Comparison of ENCODE assay signal across 31 mouse cellular contexts in genomic region chr10:13485958-13486357, GRCm38 (mm10). TPM values are rescaled to one million over a fixed set of nuclear protein-coding genes. Genes with fewer than 3 reads are reported as not detected.
A peak's percentile ranks its signal among the peaks of the same experiment; 100 is the strongest.
DNase-seq lines count a peak whose midpoint lies in the region; ATAC-seq and TF ChIP-seq lines count a peak whose summit lies in the region.
"Had no signal": no experiment of that assay in that cellular context is flagged by ENCODE, and none has a peak within 500 bp of the region (broad histone marks: within the 10 kb centered on the region; RNA-seq: fewer than 3 reads in every experiment).

No protein-coding gene starts in this region.

- H3K36me3 ChIP-seq in forebrain, embryonic 15.5 days, result no peaks in the 10 kb centered on the region
- no peaks in the 10 kb centered on the region for H3K36me3 ChIP-seq in forebrain, embryonic 11.5 days (ENCODE audit: control insufficient read depth, insufficient read depth, low read length)
- no peaks in the 10 kb centered on the region for H3K36me3 ChIP-seq in midbrain, embryonic 14.5 days (ENCODE audit: control insufficient read depth, insufficient read depth, low read length)
- no peaks in the 10 kb centered on the region for H3K36me3 ChIP-seq in midbrain, postnatal 0 days (ENCODE audit: insufficient read depth, low read length)
- H3K36me3 ChIP-seq in neural tube, embryonic 14.5 days (ENCODE audit: control insufficient read depth, insufficient read depth, low read length), result no peaks in the 10 kb centered on the region
- H3K36me3 ChIP-seq in neural tube, embryonic 15.5 days, result no peaks in the 10 kb centered on the region
- no peaks in the 10 kb centered on the region for H3K36me3 ChIP-seq in forebrain, postnatal 0 days (ENCODE audit: insufficient read depth)
- H3K36me3 ChIP-seq: embryonic facial prominence, embryonic 10.5 days; embryonic facial prominence, embryonic 13.5 days; heart, embryonic 10.5 days; heart, embryonic 15.5 days had no signal

- H3K27ac ChIP-seq in forebrain, embryonic 15.5 days (replicated peaks), result no peak overlapping the region
- no peak overlapping the region for H3K27ac ChIP-seq in forebrain, embryonic 11.5 days (ENCODE audit: low read depth, low read length)
- H3K27ac ChIP-seq in midbrain, embryonic 14.5 days (replicated peaks; ENCODE audit: low read depth, low read length), result no peak overlapping the region
- H3K27ac ChIP-seq in midbrain, postnatal 0 days (ENCODE audit: low read depth, low read length), result no peak overlapping the region
- no peak overlapping the region for H3K27ac ChIP-seq in neural tube, embryonic 14.5 days (ENCODE audit: low read depth, low read length)
- no peak overlapping the region for H3K27ac ChIP-seq in neural tube, embryonic 15.5 days (replicated peaks)
- H3K27ac ChIP-seq in forebrain, postnatal 0 days (ENCODE audit: low read depth, low read length), result no peak overlapping the region
- H3K27ac ChIP-seq: embryonic facial prominence, embryonic 10.5 days; embryonic facial prominence, embryonic 13.5 days; heart, adult 2 months; heart, embryonic 10.5 days; heart, embryonic 15.5 days; hindbrain, embryonic 14.5 days; hindbrain, postnatal 0 days had no signal

- ATAC-seq in forebrain, embryonic 15.5 days (replicated peaks), result peak; percentile 68
- no peak for ATAC-seq in forebrain, embryonic 11.5 days (replicated peaks; ENCODE audit: low FRiP score)
- ATAC-seq in midbrain, embryonic 14.5 days (ENCODE audit: low FRiP score, low TSS enrichment), result no peak
- ATAC-seq in midbrain, postnatal 0 days (ENCODE audit: low FRiP score), result no peak
- peak; percentile 63; the same call in 1 of the 2 replicates for ATAC-seq in neural tube, embryonic 14.5 days (ENCODE audit: low read depth)
- no peak for ATAC-seq in neural tube, embryonic 15.5 days (ENCODE audit: low FRiP score)
- ATAC-seq in forebrain, postnatal 0 days, result peak; percentile 60; the same call in 1 of the 2 replicates
- ATAC-seq: CD4-positive, CD25-positive, alpha-beta regulatory T cell, adult 4 months; hindbrain, postnatal 0 days; inflammation-experienced regulatory T-cells, adult 6 months; intestine, embryonic 16.5 days had no signal

- H3K4me3 ChIP-seq in forebrain, embryonic 15.5 days, result no peak overlapping the region
- no peak overlapping the region for H3K4me3 ChIP-seq in forebrain, embryonic 11.5 days (ENCODE audit: low read depth, low read length)
- H3K4me3 ChIP-seq in midbrain, embryonic 14.5 days (replicated peaks; ENCODE audit: low read depth, low read length), result no peak overlapping the region
- no peak overlapping the region for H3K4me3 ChIP-seq in midbrain, postnatal 0 days (ENCODE audit: low read depth, low read length)
- no peak overlapping the region for H3K4me3 ChIP-seq in neural tube, embryonic 14.5 days (ENCODE audit: low read depth, low read length)
- H3K4me3 ChIP-seq in neural tube, embryonic 15.5 days (replicated peaks), result no peak overlapping the region
- no peak overlapping the region for H3K4me3 ChIP-seq in forebrain, postnatal 0 days (ENCODE audit: low read depth, low read length)
- H3K4me3 ChIP-seq: embryonic facial prominence, embryonic 10.5 days; embryonic facial prominence, embryonic 13.5 days; erythroblast, embryonic 14.5 days; heart, adult 2 months; heart, embryonic 10.5 days; heart, embryonic 15.5 days had no signal

- no peaks in the 10 kb centered on the region for H3K9me3 ChIP-seq in forebrain, embryonic 15.5 days
- H3K9me3 ChIP-seq in forebrain, embryonic 11.5 days (ENCODE audit: control insufficient read depth, low read length), result no peaks in the 10 kb centered on the region
- no peaks in the 10 kb centered on the region for H3K9me3 ChIP-seq in midbrain, embryonic 14.5 days (ENCODE audit: control insufficient read depth, low read length)
- H3K9me3 ChIP-seq in midbrain, postnatal 0 days (ENCODE audit: low read length), result no peaks in the 10 kb centered on the region
- no peaks in the 10 kb centered on the region for H3K9me3 ChIP-seq in neural tube, embryonic 14.5 days (ENCODE audit: control insufficient read depth, low read length)
- H3K9me3 ChIP-seq in neural tube, embryonic 15.5 days (replicated peaks), result no peaks in the 10 kb centered on the region
- H3K9me3 ChIP-seq in forebrain, postnatal 0 days (ENCODE audit: low read length), result no peaks in the 10 kb centered on the region
- H3K9me3 ChIP-seq: embryonic facial prominence, embryonic 10.5 days; embryonic facial prominence, embryonic 13.5 days; heart, embryonic 10.5 days; heart, embryonic 15.5 days had no signal

- no peaks in the 10 kb centered on the region for H3K4me1 ChIP-seq in forebrain, embryonic 15.5 days
- no peaks in the 10 kb centered on the region for H3K4me1 ChIP-seq in forebrain, embryonic 11.5 days (replicated peaks; ENCODE audit: control insufficient read depth, insufficient read depth, low read length)
- no peaks in the 10 kb centered on the region for H3K4me1 ChIP-seq in midbrain, embryonic 14.5 days (ENCODE audit: control insufficient read depth, insufficient read depth, low read length)
- no peaks in the 10 kb centered on the region for H3K4me1 ChIP-seq in midbrain, postnatal 0 days (ENCODE audit: insufficient read depth, low read length)
- H3K4me1 ChIP-seq in neural tube, embryonic 14.5 days (ENCODE audit: control insufficient read depth, insufficient read depth, low read length), result no peaks in the 10 kb centered on the region
- no peaks in the 10 kb centered on the region for H3K4me1 ChIP-seq in neural tube, embryonic 15.5 days
- no peaks in the 10 kb centered on the region for H3K4me1 ChIP-seq in forebrain, postnatal 0 days (ENCODE audit: insufficient read depth)
- H3K4me1 ChIP-seq: embryonic facial prominence, embryonic 10.5 days had no signal

- H3K9ac ChIP-seq in forebrain, embryonic 15.5 days (replicated peaks), result no peak overlapping the region
- H3K9ac ChIP-seq in forebrain, embryonic 11.5 days (ENCODE audit: low read length), result no peak overlapping the region
- H3K9ac ChIP-seq in midbrain, embryonic 14.5 days (replicated peaks; ENCODE audit: low read length), result no peak overlapping the region
- H3K9ac ChIP-seq in midbrain, postnatal 0 days (replicated peaks; ENCODE audit: low read length, poor library complexity, severe bottlenecking), result no peak overlapping the region
- no peak overlapping the region for H3K9ac ChIP-seq in neural tube, embryonic 14.5 days (replicated peaks; ENCODE audit: low read depth, low read length)
- no peak overlapping the region for H3K9ac ChIP-seq in neural tube, embryonic 15.5 days (replicated peaks)
- H3K9ac ChIP-seq in forebrain, postnatal 0 days, result no peak overlapping the region
- H3K9ac ChIP-seq: embryonic facial prominence, embryonic 13.5 days; heart, embryonic 15.5 days; hindbrain, embryonic 14.5 days had no signal

- TF ChIP-seq CTCF in midbrain, postnatal 0 days (IDR thresholded peaks at IDR 0.05), result no peak
- TF ChIP-seq CTCF in forebrain, postnatal 0 days (IDR thresholded peaks at IDR 0.05; ENCODE audit: low read depth), result no peak

- no peak for DNase-seq in forebrain, embryonic 11.5 days (ENCODE audit: low spot score)
- peak; percentile 6 for DNase-seq in midbrain, embryonic 14.5 days
- no peak for DNase-seq in midbrain, postnatal 0 days (ENCODE audit: low spot score)
- no peak for DNase-seq in forebrain, postnatal 0 days
- DNase-seq in frontal cortex, postnatal 10 days (ENCODE audit: low spot score in 2 of 2), result no peak
- DNase-seq: adrenal gland, adult 2 months; adrenal gland, postnatal 14 days; cerebellum, adult 11-12 months; cerebellum, adult 8-10 months; cerebellum, postnatal 10 days; cerebellum, postnatal 36 days; embryo, embryonic 11 days; gastrocnemius, postnatal 25 days; heart, adult 2 months; heart, postnatal 10 days; heart, postnatal 4 days had no signal

- no peaks in the 10 kb centered on the region for H3K27me3 ChIP-seq in forebrain, embryonic 15.5 days
- no peaks in the 10 kb centered on the region for H3K27me3 ChIP-seq in forebrain, embryonic 11.5 days (ENCODE audit: control insufficient read depth, insufficient read depth, low read length)
- H3K27me3 ChIP-seq in midbrain, embryonic 14.5 days (ENCODE audit: control insufficient read depth, insufficient read depth, low read length), result no peaks in the 10 kb centered on the region
- no peaks in the 10 kb centered on the region for H3K27me3 ChIP-seq in midbrain, postnatal 0 days (ENCODE audit: insufficient read depth, low read length)
- no peaks in the 10 kb centered on the region for H3K27me3 ChIP-seq in neural tube, embryonic 14.5 days (ENCODE audit: control insufficient read depth, insufficient read depth, low read length)
- H3K27me3 ChIP-seq in neural tube, embryonic 15.5 days (replicated peaks), result no peaks in the 10 kb centered on the region
- no peaks in the 10 kb centered on the region for H3K27me3 ChIP-seq in forebrain, postnatal 0 days (ENCODE audit: insufficient read depth, low read length)
- H3K27me3 ChIP-seq: embryonic facial prominence, embryonic 13.5 days; heart, embryonic 15.5 days had no signal

- WGBS in forebrain, embryonic 15.5 days, result 61% methylated on average over 4 of the region's 4 CpGs
- WGBS in forebrain, embryonic 11.5 days, result 78% methylated on average over 4 of the region's 4 CpGs
- WGBS in midbrain, embryonic 14.5 days, result 51% methylated on average over 4 of the region's 4 CpGs
- WGBS in midbrain, postnatal 0 days, result 41% methylated on average over 4 of the region's 4 CpGs
- 44% methylated on average over 4 of the region's 4 CpGs for WGBS in neural tube, embryonic 14.5 days
- WGBS in neural tube, embryonic 15.5 days, result 39% methylated on average over 4 of the region's 4 CpGs
- WGBS in forebrain, postnatal 0 days, result 50% methylated on average over 4 of the region's 4 CpGs

- H3K4me2 ChIP-seq in forebrain, embryonic 15.5 days (replicated peaks), result no peak overlapping the region
- no peak overlapping the region for H3K4me2 ChIP-seq in forebrain, embryonic 11.5 days (ENCODE audit: low read depth, low read length, severe bottlenecking)
- H3K4me2 ChIP-seq in midbrain, embryonic 14.5 days (ENCODE audit: low read length), result no peak overlapping the region
- H3K4me2 ChIP-seq in midbrain, postnatal 0 days (ENCODE audit: low read depth, low read length, poor library complexity, severe bottlenecking), result no peak overlapping the region
- H3K4me2 ChIP-seq in neural tube, embryonic 14.5 days (ENCODE audit: low read depth, low read length), result no peak overlapping the region
- no peak overlapping the region for H3K4me2 ChIP-seq in neural tube, embryonic 15.5 days
- no peak overlapping the region for H3K4me2 ChIP-seq in forebrain, postnatal 0 days (ENCODE audit: low read depth)
- H3K4me2 ChIP-seq: embryonic facial prominence, embryonic 13.5 days; heart, embryonic 15.5 days; hindbrain, embryonic 14.5 days had no signal

RNA-seq across cellular contexts. Expression of gene Phactr2, which starts 11.7 kb away (rescaled TPM):
- 8.4 TPM in 2 replicates for polyA plus RNA-seq in forebrain, embryonic 15.5 days (2015; fragmentation: Nextera tagmentation; extraction: Ambion mirVana)
- polyA plus RNA-seq in forebrain, embryonic 11.5 days (2014; fragmentation: Nextera tagmentation; extraction: Ambion mirVana), result 16.7 and 17.7 TPM in 2 replicates
- polyA plus RNA-seq in midbrain, embryonic 14.5 days (2014; fragmentation: Nextera tagmentation; extraction: Ambion mirVana), result 3.8 and 6.3 TPM in 2 replicates
- total RNA-seq in midbrain, postnatal 0 days (2014; rRNA removed), result 9.0 and 11.0 TPM in 2 replicates
- 8.4 TPM in 2 replicates for polyA plus RNA-seq in midbrain, postnatal 0 days (2015; fragmentation: Nextera tagmentation; extraction: Ambion mirVana)
- polyA plus RNA-seq in neural tube, embryonic 14.5 days (2014; fragmentation: Nextera tagmentation; extraction: Ambion mirVana), result 7.5 and 11.3 TPM in 2 replicates
- 8.1 and 12.1 TPM in 2 replicates for polyA plus RNA-seq in neural tube, embryonic 15.5 days (2015; fragmentation: Nextera tagmentation; extraction: Ambion mirVana)
- total RNA-seq in forebrain, postnatal 0 days (2014; rRNA removed), result 6.9 and 10.5 TPM in 2 replicates
- 4.4 and 8.1 TPM in 2 replicates for polyA plus RNA-seq in forebrain, postnatal 0 days (2015; fragmentation: Nextera tagmentation; extraction: Ambion mirVana)
- total RNA-seq: MEL had no signal
- polyA plus RNA-seq: C2C12 had no signal

RNA-seq across cellular contexts. Expression of gene Fuca2, which starts 13.4 kb away (rescaled TPM):
- polyA plus RNA-seq in forebrain, embryonic 15.5 days (2015; fragmentation: Nextera tagmentation; extraction: Ambion mirVana), result 19.7 and 21.8 TPM in 2 replicates
- 21.5 and 24.7 TPM in 2 replicates for polyA plus RNA-seq in forebrain, embryonic 11.5 days (2014; fragmentation: Nextera tagmentation; extraction: Ambion mirVana)
- 36.5 and 46.2 TPM in 2 replicates for polyA plus RNA-seq in midbrain, embryonic 14.5 days (2014; fragmentation: Nextera tagmentation; extraction: Ambion mirVana)
- total RNA-seq in midbrain, postnatal 0 days (2014; rRNA removed), result 15.8 and 24.3 TPM in 2 replicates
- 65.7 and 67.5 TPM in 2 replicates for polyA plus RNA-seq in midbrain, postnatal 0 days (2015; fragmentation: Nextera tagmentation; extraction: Ambion mirVana)
- 46.3 and 47.5 TPM in 2 replicates for polyA plus RNA-seq in neural tube, embryonic 14.5 days (2014; fragmentation: Nextera tagmentation; extraction: Ambion mirVana)
- 49.3 and 55.8 TPM in 2 replicates for polyA plus RNA-seq in neural tube, embryonic 15.5 days (2015; fragmentation: Nextera tagmentation; extraction: Ambion mirVana)
- 11.3 and 12.5 TPM in 2 replicates for total RNA-seq in forebrain, postnatal 0 days (2014; rRNA removed)
- polyA plus RNA-seq in forebrain, postnatal 0 days (2015; fragmentation: Nextera tagmentation; extraction: Ambion mirVana), result 42.5 and 45.7 TPM in 2 replicates

Comparison
In these comparisons a context has a peak if more than half of its experiments do, and no peak if none do; other contexts are left out.
1. ATAC-seq: peak in forebrain, embryonic 15.5 days (single experiment), neural tube, embryonic 14.5 days (single experiment) and forebrain, postnatal 0 days (single experiment); none in forebrain, embryonic 11.5 days (single experiment), midbrain, embryonic 14.5 days (single experiment), midbrain, postnatal 0 days (single experiment) and neural tube, embryonic 15.5 days (single experiment).